Mouse (Mus musculus) MEL (cell line): ENCODE measurements at regions not wholly inside any gene's neighbourhood (a gene's known extent, or its start where the extent isn't known, plus 50 kb on each side); places are given as distances from the start of the nearest gene placed in this dataset.

Source experiments
- DNase-seq: peaks from one replicate; pipeline ENCODE4 v3.0.0; 2011; ENCODE audit warnings: low read depth, low spot score
- H3K27ac ChIP-seq: 2 replicates; pipeline ENCODE4 v1.5.1; 2012; ENCODE audit warnings: low read depth, mild to moderate bottlenecking, control low read depth, low read length, moderate library complexity; ENCODE audit not compliant: control insufficient read depth
- H3K27me3 ChIP-seq, 2 experiments: fragments of 150-350 bp in 1 of 2; sonication (generic) in 1 of 2; 2 replicates each; pipeline ENCODE4 v1.6.1; 2012; ENCODE audit warnings: low read length in 2 of 2, mild to moderate bottlenecking in 2 of 2, improper control_type of control experiment in 1 of 2, moderate library complexity in 1 of 2; ENCODE audit not compliant: insufficient read depth in 2 of 2, control insufficient read depth in 1 of 2
- H3K36me3 ChIP-seq, 2 experiments: 2 replicates each; pipeline ENCODE4 v1.6.1; 2012 to 2014; ENCODE audit warnings: low read length in 2 of 2, improper control_type of control experiment in 1 of 2, inconsistent platforms in 1 of 2, mild to moderate bottlenecking in 1 of 2; ENCODE audit not compliant: insufficient read depth in 2 of 2, control insufficient read depth in 1 of 2
- H3K4me1 ChIP-seq, 2 experiments: fragments of 150-350 bp in 1 of 2; sonication (generic) in 1 of 2; 2 replicates each; pipeline ENCODE4 v1.6.1; 2012; ENCODE audit warnings: low read length in 2 of 2, improper control_type of control experiment in 1 of 2, mild to moderate bottlenecking in 1 of 2; ENCODE audit not compliant: insufficient read depth in 2 of 2, control insufficient read depth in 1 of 2
- H3K4me3 ChIP-seq, 2 experiments: fragments of 150-350 bp in 1 of 2; sonication (generic) in 1 of 2; 2 replicates each; pipeline ENCODE4 v1.5.1; 2012; ENCODE audit warnings: low read depth in 2 of 2, low read length in 2 of 2, mild to moderate bottlenecking in 2 of 2, moderate library complexity in 2 of 2, control low read depth in 1 of 2, improper control_type of control experiment in 1 of 2; ENCODE audit not compliant: control insufficient read depth in 1 of 2, insufficient read depth in 1 of 2
- H3K79me2 ChIP-seq: 2 replicates; pipeline ENCODE4 v1.6.1; 2012; ENCODE audit warnings: mild to moderate bottlenecking, low read length, moderate library complexity; ENCODE audit not compliant: control insufficient read depth, poor library complexity, insufficient read depth
- H3K9ac ChIP-seq: 2 replicates; pipeline ENCODE4 v1.6.1; 2012; ENCODE audit warnings: low read depth, mild to moderate bottlenecking, control low read depth, low read length, moderate library complexity; ENCODE audit not compliant: control insufficient read depth, poor library complexity, severe bottlenecking
- H3K9me3 ChIP-seq: fragments of 150-350 bp; sonication (generic); replicated peaks from 2 replicates; pipeline ENCODE4 v1.6.1; 2012; ENCODE audit warnings: mild to moderate bottlenecking, low read length, improper control_type of control experiment, moderate library complexity; ENCODE audit not compliant: insufficient read depth
- CHD2 ChIP-seq: IDR thresholded peaks from 2 replicates; pipeline ENCODE4 v1.6.1; 2011; ENCODE audit warnings: low read length, improper control_type of control experiment
- CTCF ChIP-seq, 3 experiments: IDR thresholded peaks in 2 of 3; conservative IDR thresholded peaks in 1 of 3; 2 replicates each; pipeline ENCODE4 v1.5.1; 2011 to 2012; ENCODE audit warnings: low read length in 3 of 3, low read depth in 2 of 3, mild to moderate bottlenecking in 2 of 3, improper control_type of control experiment in 1 of 3, inconsistent platforms in 1 of 3, mixed read lengths in 1 of 3, moderate library complexity in 1 of 3; ENCODE audit not compliant: control insufficient read depth in 1 of 3, insufficient read depth in 1 of 3, poor library complexity in 1 of 3, severe bottlenecking in 1 of 3
- E2F4 ChIP-seq: IDR thresholded peaks from 2 replicates; pipeline ENCODE4 v1.6.1; 2011; ENCODE audit warnings: low read depth, low read length, improper control_type of control experiment, borderline replicate concordance
- ETS1 ChIP-seq: IDR thresholded peaks from 2 replicates; pipeline ENCODE4 v1.6.1; 2012; ENCODE audit warnings: low read depth, mild to moderate bottlenecking, inconsistent platforms, low read length, improper control_type of control experiment, moderate library complexity
- GATA1 ChIP-seq: IDR thresholded peaks from 2 replicates; pipeline ENCODE4 v1.6.1; 2011; ENCODE audit warnings: low read depth, low read length, improper control_type of control experiment
- MAZ ChIP-seq: IDR thresholded peaks from 2 replicates; pipeline ENCODE4 v1.6.1; 2012; ENCODE audit warnings: low read depth, mild to moderate bottlenecking, inconsistent platforms, low read length, improper control_type of control experiment
- MXI1 ChIP-seq: IDR thresholded peaks from 2 replicates; pipeline ENCODE4 v1.6.1; 2011; ENCODE audit warnings: mild to moderate bottlenecking, low read depth, low read length, improper control_type of control experiment
- POLR2AphosphoS5 ChIP-seq: IDR thresholded peaks from 2 replicates; pipeline ENCODE4 v1.6.1; 2012; ENCODE audit warnings: low read depth, borderline replicate concordance, mild to moderate bottlenecking, inconsistent platforms, low read length, moderate library complexity, mixed read lengths
- RCOR1 ChIP-seq: IDR thresholded peaks from 2 replicates; pipeline ENCODE4 v1.6.1; 2012; ENCODE audit warnings: low read depth, mild to moderate bottlenecking, inconsistent platforms, low read length, improper control_type of control experiment
- TBP ChIP-seq: IDR thresholded peaks from 2 replicates; pipeline ENCODE4 v1.8.0; 2011; ENCODE audit warnings: low read depth, low read length, improper control_type of control experiment
- USF1 ChIP-seq: IDR thresholded peaks from 2 replicates; pipeline ENCODE4 v1.6.1; 2014; ENCODE audit warnings: low read depth, mild to moderate bottlenecking, inconsistent platforms, low read length, improper control_type of control experiment, moderate library complexity
- ZNF384 ChIP-seq: IDR thresholded peaks from 2 replicates; pipeline ENCODE4 v1.6.1; 2012; ENCODE audit warnings: low read depth, mild to moderate bottlenecking, inconsistent platforms, low read length, improper control_type of control experiment

- H3K27ac ChIP-seq: no peak overlapping the region
- TF ChIP-seq USF1: no peak
- no peak for TF ChIP-seq MAZ
- no peak for TF ChIP-seq TBP
- no peak for TF ChIP-seq ZNF384
- no peak for TF ChIP-seq MXI1
- no peak for TF ChIP-seq E2F4
- no peak for TF ChIP-seq POLR2AphosphoS5
- no peaks in the 10 kb centered on the region for H3K79me2 ChIP-seq
- H3K36me3 ChIP-seq: no peaks in the 10 kb centered on the region
- H3K4me3 ChIP-seq: no peak overlapping the region
- no peaks in the 10 kb centered on the region for H3K27me3 ChIP-seq
- H3K4me1 ChIP-seq: no peaks in the 10 kb centered on the region
- H3K9ac ChIP-seq: no peak overlapping the region
- no peaks in the 10 kb centered on the region for H3K9me3 ChIP-seq
- peak; percentile 4 for DNase-seq
Measured at GRCm38 (mm10) chr10:119395048-119395447, 58.6 kb upstream of the Grip1 start.

GRCm38 (mm10) chr10:119387924-119388323 is 65.7 kb upstream of the Grip1 start:
- no peak for DNase-seq
- H3K27me3 ChIP-seq: no peaks in the 10 kb centered on the region
- TF ChIP-seq CHD2 (no peak), POLR2AphosphoS5 (peak; percentile 73; the same call in 1 of the 2 replicates)
- TF ChIP-seq, all 39 proteins: peak for 1
- no peaks in the 10 kb centered on the region for H3K79me2 ChIP-seq
- H3K9ac ChIP-seq: no peak overlapping the region
- H3K36me3 ChIP-seq: no peaks in the 10 kb centered on the region
- H3K9me3 ChIP-seq: no peaks in the 10 kb centered on the region
- H3K4me3 ChIP-seq: no peak overlapping the region
- no peaks in the 10 kb centered on the region for H3K4me1 ChIP-seq
- H3K27ac ChIP-seq: no peak overlapping the region

GRCm38 (mm10) chr10:119382257-119382656 is 71.4 kb upstream of the Grip1 start:
- Histone ChIP-seq H3K4me3 (no peak overlapping the region), H3K27me3 (no peaks in the 10 kb centered on the region), H3K36me3 (no peaks in the 10 kb centered on the region), H3K4me1 (no peaks in the 10 kb centered on the region), H3K79me2 (no peaks in the 10 kb centered on the region), H3K9ac (no peak overlapping the region), H3K27ac (no peak overlapping the region), H3K9me3 (no peaks in the 10 kb centered on the region)
- DNase-seq: no peak
- TF ChIP-seq RCOR1 (no peak), ETS1 (no peak)

GRCm38 (mm10) chr10:119368566-119368965 is 85.1 kb upstream of the Grip1 start:
- Histone ChIP-seq H3K27ac (no peak overlapping the region), H3K9me3 (no peaks in the 10 kb centered on the region), H3K79me2 (no peaks in the 10 kb centered on the region), H3K36me3 (no peaks in the 10 kb centered on the region), H3K9ac (no peak overlapping the region), H3K27me3 (no peaks in the 10 kb centered on the region), H3K4me3 (no peak overlapping the region), H3K4me1 (no peaks in the 10 kb centered on the region)
- no peak for DNase-seq
- no peak for TF ChIP-seq CTCF (IDR thresholded peaks at IDR 0.05 in 2 of 3, conservative IDR thresholded peaks at IDR 0.05 in 1 of 3; ENCODE audit: control insufficient read depth in 1 of 3, insufficient read depth in 1 of 3, low read depth in 2 of 3, low read length in 3 of 3, poor library complexity in 1 of 3, severe bottlenecking in 1 of 3)
- no peak for TF ChIP-seq GATA1
